Mouse (Mus musculus) Patski (cell line): ENCODE measurements around the gene Hmgn2. TPM values are rescaled to one million over a fixed set of nuclear protein-coding genes. Genes with fewer than 3 reads are reported as not detected.
"Not testable (repeated sequence)": the region's sequence is repeated elsewhere in the genome, so short reads cannot be mapped to it uniquely, and the experiment has no call there.

Experiments
- ATAC-seq: fragments of 100-300 bp; one replicate; pipeline ENCODE4 v1.8.0; 2021
- CTCF ChIA-PET: fragments of 350-600 bp; sonication (Branson Sonifier 250); formaldehyde crosslinking; loops from one replicate; lab custom pipeline; 2022; ENCODE audit warnings: inconsistent platforms; lab: Charles Lee
- POLR2A ChIA-PET: fragments of 350-600 bp; sonication (Branson Sonifier 250); formaldehyde crosslinking; loops from one replicate; lab custom pipeline; 2022; ENCODE audit warnings: antibody characterized with exemption, inconsistent platforms; lab: Charles Lee
- DNase-seq: peaks from one replicate; pipeline ENCODE4 v3.0.0-alpha.2; 2011; ENCODE audit warnings: low read depth, low spot score
- H3K27me3 ChIP-seq: fragments of 371-371 bp; one replicate; pipeline ENCODE4 v1.5.1; 2021
- CTCF ChIP-seq: fragments of 100-300 bp; IDR thresholded peaks from one replicate; pipeline ENCODE4 v1.5.1; 2021
- in situ Hi-C: fragments of 300-500 bp; cut with MboI; formaldehyde crosslinking; loops from 3 replicates; pipeline ENCODE4 v1.11.1; 2018; ENCODE audit warnings: low pct_unique_long_range_greater_than_20kb, mixed read lengths
- polyA plus RNA-seq: library from polyadenylated mRNA; unstranded; gene quantifications from one replicate; pipeline ENCODE4 v1.2.3, GENCODE M21; 2021

The Hmgn2 gene
- polyA plus RNA-seq, 1 experiment from 2014 or later: 170 TPM

DNA sequence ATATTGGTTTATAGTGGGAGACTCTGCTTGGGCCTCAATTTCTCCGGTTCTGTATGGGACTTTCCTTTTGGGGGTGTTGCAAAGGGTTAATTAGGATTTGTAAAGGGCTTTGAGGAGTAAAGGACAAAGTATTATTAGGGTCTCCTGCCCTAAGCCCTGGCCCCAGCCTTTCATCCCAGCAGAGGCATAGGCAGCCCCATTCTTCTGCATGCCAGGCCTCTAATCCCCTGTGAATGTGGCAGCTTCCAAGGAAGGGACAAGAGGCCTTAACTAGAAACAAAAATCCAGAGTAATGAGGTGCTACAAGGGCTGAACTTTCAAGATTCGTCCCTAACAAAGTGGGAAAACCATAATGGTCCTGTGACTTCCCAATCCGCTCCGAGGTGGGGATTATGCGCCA lies 34.5 kb upstream of the Hmgn2 start:
- H3K27me3 ChIP-seq: no peaks in the 10 kb centered on the region
- CTCF ChIA-PET: no interaction called here
- POLR2A ChIA-PET: no interaction called here
- TF ChIP-seq CTCF: no peak
- in situ Hi-C loops: no loop called here
- ATAC-seq: no peak
- DNase-seq: no peak

GRCm38 (mm10) chr4:134002246-134002645 lies 33.8 kb upstream of the Hmgn2 start:
- POLR2A ChIA-PET: no interaction called here
- in situ Hi-C loops: no loop called here
- no peak for TF ChIP-seq CTCF
- DNase-seq: no peak
- ATAC-seq: no peak
- no peaks in the 10 kb centered on the region for H3K27me3 ChIP-seq
- CTCF ChIA-PET: no interaction called here

GRCm38 (mm10) chr4:134001710-134002109 lies 33.3 kb upstream of the Hmgn2 start:
- DNase-seq: no peak
- no peak for ATAC-seq
- no peaks in the 10 kb centered on the region for H3K27me3 ChIP-seq
- in situ Hi-C loops: no loop called here
- CTCF ChIA-PET: no interaction called here
- POLR2A ChIA-PET: no interaction called here
- TF ChIP-seq CTCF: no peak

DNA sequence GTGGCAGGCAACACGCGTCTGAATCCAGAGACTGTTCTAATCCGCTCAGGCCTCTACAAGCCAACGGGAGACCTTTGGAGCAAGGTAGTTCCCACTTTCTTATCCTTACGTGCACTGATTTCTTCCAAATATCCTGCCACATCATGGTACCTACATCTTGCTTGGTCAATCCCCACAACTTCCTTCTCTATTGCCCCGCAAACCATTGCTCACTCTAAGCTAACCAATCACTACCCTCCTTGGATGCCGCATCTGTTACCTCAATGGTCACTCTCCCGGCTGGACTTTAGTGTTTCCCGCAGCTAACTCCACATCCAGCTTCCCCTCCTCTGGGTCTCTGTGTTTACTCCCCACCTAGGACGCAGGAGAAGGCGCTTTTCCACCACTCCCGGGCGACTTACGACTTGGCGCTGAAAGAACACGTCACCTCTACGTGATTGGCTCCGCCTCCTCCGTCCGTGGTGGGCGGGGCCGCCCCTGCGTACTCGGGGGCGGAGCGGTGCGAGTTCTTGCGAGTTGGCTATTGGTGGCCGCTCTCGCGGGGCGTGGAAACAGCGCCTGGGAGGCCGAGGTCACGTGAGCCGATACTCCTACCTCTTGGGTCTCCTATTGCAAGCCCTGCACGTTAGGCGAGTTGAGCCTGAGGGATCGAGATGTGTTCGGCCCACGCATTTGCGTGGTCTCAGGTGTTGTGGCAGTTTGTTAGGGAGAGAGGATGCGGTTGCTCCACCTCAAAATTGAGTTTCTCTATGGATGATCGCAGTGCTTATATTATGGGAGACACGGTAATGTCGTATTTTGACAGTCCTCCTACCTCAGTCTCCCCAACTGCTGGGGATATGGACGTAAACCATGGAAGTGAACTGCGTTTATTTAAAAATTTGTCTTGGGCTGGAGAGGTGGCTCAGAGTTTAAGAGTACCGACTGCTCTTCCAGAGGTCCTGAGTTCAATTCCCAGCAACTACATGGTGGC lies 32.3 kb upstream of the Hmgn2 start, which contains the start of gene Dhdds:
TSS of gene Dhdds (minus strand) at position 453 of the 973 bp plus-strand sequence.
- ATAC-seq (peak; percentile 92), DNase-seq (peak; percentile 63)
- H3K27me3 ChIP-seq: no peaks in the 10 kb centered on the region
- CTCF ChIA-PET: no interaction called here
- in situ Hi-C loops: no loop called here
- TF ChIP-seq CTCF: no peak
- POLR2A ChIA-PET: no interaction called here

- H3K27me3 ChIP-seq: no peaks in the 10 kb centered on the region
- POLR2A ChIA-PET: no interaction called here
- ATAC-seq: no peak
- in situ Hi-C loops: loop anchor here (25.0 kb wide), 1 partner anchor 1907 kb away; the partner anchor contains the start of gene Epb41
- no peak for TF ChIP-seq CTCF
- CTCF ChIA-PET: interaction anchor here (1.4 kb wide), 1 partner anchor 12 kb away, joined by 3 read pairs; no protein-coding TSS in a partner anchor
- no peak for DNase-seq
Measured at GRCm38 (mm10) chr4:133994697-133995096, 26.2 kb upstream of the Hmgn2 start.

DNA sequence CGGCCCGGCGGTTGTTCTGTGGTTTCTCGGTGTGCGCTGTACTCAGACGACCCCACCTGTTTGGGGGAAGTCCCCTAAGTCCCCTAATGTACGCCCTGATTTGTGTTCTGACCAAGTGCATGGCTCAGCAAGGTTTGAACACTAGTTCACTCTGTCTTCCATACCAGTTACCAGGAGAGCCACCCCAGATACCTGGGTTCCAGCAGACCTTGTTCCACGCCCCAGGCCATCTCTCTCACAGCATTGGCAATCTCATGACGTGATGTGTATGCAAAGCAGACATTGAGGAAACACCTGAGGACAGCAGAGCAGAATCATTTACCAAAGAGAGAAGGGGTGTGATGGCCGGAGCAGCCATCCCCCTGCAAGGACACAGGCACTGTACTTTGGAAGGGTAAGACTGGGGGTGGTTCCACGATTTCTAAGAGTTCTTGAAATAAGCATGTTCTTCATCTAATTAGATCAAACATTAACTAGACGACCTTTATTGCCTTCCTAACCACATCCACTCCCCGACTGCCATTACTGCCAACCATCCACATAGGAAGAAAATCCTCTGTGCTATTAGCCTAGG lies 22.7 kb upstream of the Hmgn2 start:
- ATAC-seq (no peak), DNase-seq (no peak)
- no peak for TF ChIP-seq CTCF
- ChIA-PET CTCF (no interaction called here), POLR2A (no interaction called here)
- no peaks in the 10 kb centered on the region for H3K27me3 ChIP-seq
- in situ Hi-C loops: loop anchor here (25.0 kb wide), 1 partner anchor 1904 kb away; the partner anchor contains the start of gene Epb41

DNA sequence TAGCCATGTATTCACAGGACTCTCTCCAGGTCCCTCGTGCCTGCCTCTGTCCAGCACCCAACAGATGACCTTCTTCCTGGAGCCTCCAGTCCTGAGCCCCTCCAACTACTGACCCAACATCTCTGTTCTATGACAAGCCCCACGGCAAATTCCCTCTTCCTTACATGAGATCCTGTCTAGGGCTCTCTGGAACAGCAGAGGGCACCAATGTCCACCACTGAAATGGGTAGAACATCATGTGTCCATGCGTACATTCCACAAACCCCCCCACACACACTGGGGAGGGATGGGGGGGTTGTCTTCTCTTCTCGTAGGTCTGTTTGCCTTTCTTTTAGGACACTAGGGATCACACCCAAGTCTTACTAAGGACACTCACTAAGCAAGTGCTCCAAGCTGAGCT lies 21.6 kb upstream of the Hmgn2 start:
- in situ Hi-C loops: loop anchor here (25.0 kb wide), 1 partner anchor 1903 kb away; the partner anchor contains the start of gene Epb41
- no peaks in the 10 kb centered on the region for H3K27me3 ChIP-seq
- ChIA-PET POLR2A (no interaction called here), CTCF (no interaction called here)
- TF ChIP-seq CTCF: no peak
- ATAC-seq: no peak
- no peak for DNase-seq

GRCm38 (mm10) chr4:133988289-133988688 lies 19.8 kb upstream of the Hmgn2 start:
- ATAC-seq, H3K27me3 ChIP-seq, CTCF ChIA-PET, POLR2A ChIA-PET, DNase-seq: not testable (repeated sequence)
- in situ Hi-C loops: loop anchor here (25.0 kb wide), 1 partner anchor 1901 kb away; the partner anchor contains the start of gene Epb41

DNA sequence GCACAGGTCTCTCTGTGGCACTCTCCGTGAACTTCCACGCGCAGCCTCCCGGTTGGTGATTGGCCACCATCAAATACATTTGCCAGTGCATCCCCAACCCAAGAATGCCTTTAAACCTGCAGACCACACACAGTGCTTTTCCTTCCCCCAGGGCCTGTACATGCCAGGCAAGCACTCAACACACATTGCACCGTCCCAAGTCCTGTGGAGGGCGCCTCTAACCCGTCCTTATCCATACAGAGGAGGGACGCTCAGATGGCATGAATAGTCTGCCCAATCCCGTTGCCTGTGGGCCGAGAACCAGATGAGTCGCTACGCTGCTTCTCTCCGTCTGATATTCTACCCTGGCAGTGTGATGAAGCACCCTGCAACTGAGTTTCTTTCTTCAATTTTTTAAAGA lies 14.5 kb upstream of the Hmgn2 start:
- in situ Hi-C loops: loop anchor here (25.0 kb wide), 1 partner anchor 1896 kb away; the partner anchor contains the start of gene Epb41
- POLR2A ChIA-PET: no interaction called here
- ATAC-seq: no peak
- DNase-seq: no peak
- no peak for TF ChIP-seq CTCF
- CTCF ChIA-PET: no interaction called here
- no peaks in the 10 kb centered on the region for H3K27me3 ChIP-seq

- in situ Hi-C loops: loop anchor here (25.0 kb wide), 1 partner anchor 1893 kb away; the partner anchor contains the start of gene Epb41
- TF ChIP-seq CTCF: no peak
- ChIA-PET CTCF (no interaction called here), POLR2A (no interaction called here)
- H3K27me3 ChIP-seq: no peaks in the 10 kb centered on the region
- DNase-seq (no peak), ATAC-seq (no peak)
Measured at GRCm38 (mm10) chr4:133980496-133980895, 12.0 kb upstream of the Hmgn2 start.
